Mouse (Mus musculus) layer of hippocampus, postnatal 36 days (tissue): ENCODE data around the gene Amhr2. TPM values are rescaled to one million over a fixed set of nuclear protein-coding genes. Genes with fewer than 3 reads are reported as not detected.

Experiments used
- DNase-seq, 2 experiments: peaks; one replicate each; pipeline ENCODE4 v3.0.0; 2022
- total RNA-seq, 2 experiments: library from RNA; stranded (reverse); gene quantifications; 2 replicates each; pipeline ENCODE4 v1.2.3; 2021

The Amhr2 gene
- total RNA-seq, 2 experiments from 2014 or later: 0.42 to 0.51 TPM

- no peak for DNase-seq
These were observed 26.6 kb downstream of the Amhr2 start for GRCm38 (mm10) chr15:102471727-102472126.

- DNase-seq: no peak
These were observed 28.1 kb downstream of the Amhr2 start for GRCm38 (mm10) chr15:102473246-102473645.

- no peak for DNase-seq
These were observed 29.4 kb downstream of the Amhr2 start for GRCm38 (mm10) chr15:102474520-102474919.

GRCm38 (mm10) chr15:102483136-102483535 is 38.0 kb downstream of the Amhr2 start:
- DNase-seq: no peak

GRCm38 (mm10) chr15:102485853-102486252 is 40.7 kb downstream of the Amhr2 start:
- DNase-seq: no peak

GRCm38 (mm10) chr15:102487664-102488063 is 42.5 kb downstream of the Amhr2 start:
- DNase-seq: no peak

- DNase-seq: no peak
These were observed 53.2 kb downstream of the Amhr2 start for GRCm38 (mm10) chr15:102498322-102498721.

- DNase-seq: no peak
These were observed 54.2 kb downstream of the Amhr2 start for GRCm38 (mm10) chr15:102499370-102499769.

- no peak for DNase-seq
These were observed 54.7 kb downstream of the Amhr2 start for GRCm38 (mm10) chr15:102499851-102500250.

GRCm38 (mm10) chr15:102500479-102500878 is 55.3 kb downstream of the Amhr2 start:
- DNase-seq: no peak

- no peak for DNase-seq
These were observed 56.1 kb downstream of the Amhr2 start for GRCm38 (mm10) chr15:102501084-102501814.

- DNase-seq: no peak
These were observed 57.2 kb downstream of the Amhr2 start for GRCm38 (mm10) chr15:102502254-102502840.

GRCm38 (mm10) chr15:102503447-102503846 is 58.3 kb downstream of the Amhr2 start, which contains the start of gene Gm10337:
Gm10337 (plus strand) TSS chr15:102503722.
- no peak for DNase-seq

Other genes with a start within 250 kb of the Amhr2 start
- gene Zfp740, start 242.1 kb upstream of the Amhr2 start, total RNA-seq: 10 to 100 TPM; 68.8 to 69.4 TPM
- gene Csad, start 240.6 kb upstream of the Amhr2 start, total RNA-seq: 10 to 100 TPM; 37.1 to 39.5 TPM
- gene Itgb7, start 213.4 kb upstream of the Amhr2 start, total RNA-seq: 1 to 10 TPM; 1.8 to 2.2 TPM
- 1 to 10 TPM; 8.3 to 10.0 TPM for gene Rarg, start 187.8 kb upstream of the Amhr2 start, total RNA-seq
- not detected for gene Gm9918, start 174.8 kb upstream of the Amhr2 start, total RNA-seq
- 10 to 100 TPM; 33.9 to 37.3 TPM for gene Mfsd5, start 165.9 kb upstream of the Amhr2 start, total RNA-seq
- gene Espl1, start 149.1 kb upstream of the Amhr2 start, total RNA-seq: 1 to 10 TPM; 1.4 to 1.8 TPM
- 100 to 1,000 TPM; 400 to 436 TPM for gene Pfdn5, start 119.3 kb upstream of the Amhr2 start, total RNA-seq
- gene Myg1, start 113.7 kb upstream of the Amhr2 start, total RNA-seq: 10 to 100 TPM; 65.9 to 69.8 TPM
- 10 to 100 TPM; 21.4 to 24.2 TPM for gene Aaas, start 94.6 kb upstream of the Amhr2 start, total RNA-seq
- under 1 TPM; 0.38 to 0.57 TPM for gene Sp7, start 78.2 kb upstream of the Amhr2 start, total RNA-seq
- 10 to 100 TPM; 22.4 to 23.1 TPM for gene Sp1, start 39.2 kb upstream of the Amhr2 start, total RNA-seq
- gene Prr13, start 13.7 kb downstream of the Amhr2 start, total RNA-seq: 10 to 100 TPM; 40.6 to 41.0 TPM
- gene Pcbp2, start 25.2 kb downstream of the Amhr2 start, total RNA-seq: 100 to 1,000 TPM; 448 to 513 TPM
- not detected for gene Gm10337, start 58.4 kb downstream of the Amhr2 start, total RNA-seq
- gene Map3k12, start 71.7 kb downstream of the Amhr2 start, total RNA-seq: 100 to 1,000 TPM in 1 of 2 experiments, 10 to 100 TPM in 1; 96.4 to 103 TPM
- 10 to 100 TPM; 32.2 to 36.9 TPM for gene Tarbp2, start 72.8 kb downstream of the Amhr2 start, total RNA-seq
- 1 to 10 TPM; 3.7 to 4.3 TPM for gene Npff, start 79.6 kb downstream of the Amhr2 start, total RNA-seq
- 1 to 10 TPM in 1 of 2 experiments, not detected in 1; 3.1 TPM for gene Gm28047, start 179.7 kb downstream of the Amhr2 start, total RNA-seq
- 10 to 100 TPM; 40.4 to 45.0 TPM for gene Atf7, start 180.1 kb downstream of the Amhr2 start, total RNA-seq
- 10 to 100 TPM; 10.6 to 17.2 TPM for gene Atp5g2, start 227.0 kb downstream of the Amhr2 start, total RNA-seq